10 mouse cellular contexts compared by ENCODE assay signal in the genomic region with DNA sequence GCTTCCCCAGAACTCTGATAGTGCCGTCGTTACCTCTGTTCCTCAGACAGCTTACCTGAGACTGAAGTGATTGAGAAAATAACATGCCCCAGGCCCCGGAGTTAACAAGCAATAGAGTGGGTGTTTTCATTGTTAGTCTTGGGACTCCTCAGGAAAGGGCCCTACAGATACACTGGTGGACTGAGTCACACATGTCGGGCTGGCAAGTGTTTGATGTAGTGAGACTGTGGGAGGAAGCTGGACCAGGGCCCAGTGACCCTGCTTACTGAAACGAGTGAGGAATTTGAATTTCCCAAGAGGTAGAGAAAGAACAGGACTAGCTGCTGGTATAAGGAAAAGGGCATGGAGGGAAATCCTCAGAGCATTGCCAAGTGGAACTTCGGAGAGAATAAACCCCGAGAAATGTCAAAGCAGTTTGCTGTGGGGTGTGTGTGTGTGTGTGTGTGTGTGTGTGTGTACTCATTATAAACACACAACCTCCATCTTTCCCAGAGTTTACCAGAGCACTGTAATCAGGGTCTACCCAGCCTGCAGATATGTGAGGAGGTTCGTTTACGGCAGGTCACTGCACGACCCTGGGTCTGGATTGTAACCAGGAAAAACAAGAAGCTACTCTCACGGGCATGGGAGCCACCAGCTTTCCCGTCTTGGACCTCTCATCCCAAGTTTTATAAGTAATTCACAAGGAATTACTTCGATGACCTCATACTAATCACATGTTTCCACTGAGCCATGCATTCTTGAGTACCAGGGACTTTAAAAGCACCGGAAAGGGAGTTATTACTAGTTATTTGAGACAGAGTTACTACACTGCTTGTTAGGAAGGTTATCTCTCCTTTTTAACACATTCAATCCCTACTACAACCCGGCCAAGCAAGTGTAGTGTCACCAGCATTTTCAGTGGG. TPM values are rescaled to one million over a fixed set of nuclear protein-coding genes. Genes with fewer than 3 reads are reported as not detected.
DNase-seq lines count a peak whose midpoint lies in the region; ATAC-seq lines count a peak whose summit lies in the region.
"Had no signal": no experiment of that assay in that cellular context is flagged by ENCODE, and none has a peak within 500 bp of the region (broad histone marks: within the 10 kb centered on the region; RNA-seq: fewer than 3 reads in every experiment).

No protein-coding gene starts in this region.

- DNase-seq in gastrocnemius, postnatal 14 days = peak; percentile 22
- no peak for DNase-seq in gastrocnemius, postnatal 36 days
- DNase-seq in NIH3T3 (ENCODE audit: low read depth) = peak; percentile 86
- peak; percentile 43 to 59 for DNase-seq in kidney, postnatal 25 days
- DNase-seq in yolk sac, embryonic 10.5 days (ENCODE audit: low spot score) = no peak
- no peak for DNase-seq in liver

- intact Hi-C loops in gastrocnemius, postnatal 14 days (cut with DNase I; ENCODE audit: low total_unique reads) = no loop called here
- intact Hi-C loops in gastrocnemius, postnatal 36 days (cut with DNase I) = no loop called here

- no peak overlapping the region for H3K9ac ChIP-seq in heart, embryonic 13.5 days
- H3K9ac ChIP-seq: liver, embryonic 15.5 days; stomach, embryonic 15.5 days had no signal

- WGBS in heart, embryonic 13.5 days = 47% methylated on average over 15 of the region's 15 CpGs

- peak; percentile 8; the same call in 1 of the 2 replicates for ATAC-seq in heart, embryonic 13.5 days (ENCODE audit: extremely low read depth, insufficient number of reproducible peaks, low FRiP score, low TSS enrichment)
- no peak for ATAC-seq in megakaryocyte progenitor cell, adult 5-6 weeks (replicated peaks; ENCODE audit: poor library complexity)

- H3K27ac ChIP-seq in heart, embryonic 13.5 days (replicated peaks) = peak overlapping the region; percentile 43; the same call in 1 of the 2 replicates
- H3K27ac ChIP-seq: liver, embryonic 15.5 days; stomach, embryonic 15.5 days had no signal

- H3K36me3 ChIP-seq in heart, embryonic 13.5 days = no peaks in the 10 kb centered on the region
- H3K36me3 ChIP-seq: liver, embryonic 15.5 days; stomach, embryonic 15.5 days had no signal

- no peaks in the 10 kb centered on the region for H3K9me3 ChIP-seq in heart, embryonic 13.5 days
- H3K9me3 ChIP-seq: liver, embryonic 15.5 days; stomach, embryonic 15.5 days had no signal

- H3K4me3 ChIP-seq in heart, embryonic 13.5 days = no peak overlapping the region
- H3K4me3 ChIP-seq: liver, embryonic 15.5 days; stomach, embryonic 15.5 days had no signal

- peaks cover 15% of the 10 kb centered on the region for H3K4me1 ChIP-seq in heart, embryonic 13.5 days
- H3K4me1 ChIP-seq: liver, embryonic 15.5 days; stomach, embryonic 15.5 days had no signal

- H3K27me3 ChIP-seq in heart, embryonic 13.5 days (replicated peaks) = no peaks in the 10 kb centered on the region
- H3K27me3 ChIP-seq: liver, embryonic 15.5 days; stomach, embryonic 15.5 days had no signal

- H3K4me2 ChIP-seq in heart, embryonic 13.5 days = peak overlapping the region; percentile 7
- H3K4me2 ChIP-seq: liver, embryonic 15.5 days; stomach, embryonic 15.5 days had no signal

RNA-seq across cellular contexts. Expression of gene Prr5l, which starts 20.4 kb away (rescaled TPM):
- 1 to 10 TPM; 1.1 to 2.2 TPM for total RNA-seq in gastrocnemius, postnatal 14 days (2021)
- 1 to 10 TPM in 1 of 2 experiments, under 1 TPM in 1; 0.62 to 1.5 TPM for total RNA-seq in gastrocnemius, postnatal 36 days (2021)
- polyA plus RNA-seq in heart, embryonic 13.5 days (2015; fragmentation: Nextera tagmentation; extraction: Ambion mirVana) = 8.9 and 11.1 TPM in 2 replicates
- total RNA-seq in megakaryocyte progenitor cell, adult 5-6 weeks (2015) = 0.27 and 0.35 TPM in 2 replicates
- total RNA-seq in megakaryocyte progenitor cell, adult 5-6 weeks (2017) = 0.17 TPM in 1 of 2 replicates, not detected in the other

RNA-seq across cellular contexts. Expression of gene Commd9, which starts 23.6 kb away (rescaled TPM):
- total RNA-seq in gastrocnemius, postnatal 14 days (2021) = 10 to 100 TPM; 28.6 to 29.4 TPM
- 10 to 100 TPM; 30.6 to 32.4 TPM for total RNA-seq in gastrocnemius, postnatal 36 days (2021)
- 51.3 and 55.9 TPM in 2 replicates for polyA plus RNA-seq in heart, embryonic 13.5 days (2015; fragmentation: Nextera tagmentation; extraction: Ambion mirVana)
- 11.7 and 17.1 TPM in 2 replicates for total RNA-seq in megakaryocyte progenitor cell, adult 5-6 weeks (2015)
- total RNA-seq in megakaryocyte progenitor cell, adult 5-6 weeks (2017) = 39.8 and 52.0 TPM in 2 replicates

Comparison
In these comparisons a context has a peak if more than half of its experiments do, and no peak if none do; other contexts are left out.
1. DNase-seq: peak in gastrocnemius, postnatal 14 days (single experiment), NIH3T3 (single experiment) and kidney, postnatal 25 days (2 of 2); none in gastrocnemius, postnatal 36 days (0 of 2), yolk sac, embryonic 10.5 days (single experiment) and liver (single experiment).